Mouse (Mus musculus) MEL (cell line): ENCODE measurements at regions not wholly inside any gene's neighbourhood (a gene's known extent, or its start where the extent isn't known, plus 50 kb on each side); places are given as distances from the start of the nearest gene placed in this dataset.

ENCODE experiments used
- DNase-seq: peaks from one replicate; pipeline ENCODE4 v3.0.0; 2011; ENCODE audit warnings: low read depth, low spot score
- H3K27ac ChIP-seq: 2 replicates; pipeline ENCODE4 v1.5.1; 2012; ENCODE audit warnings: low read depth, mild to moderate bottlenecking, control low read depth, low read length, moderate library complexity; ENCODE audit not compliant: control insufficient read depth
- H3K27me3 ChIP-seq, 2 experiments: fragments of 150-350 bp in 1 of 2; sonication (generic) in 1 of 2; 2 replicates each; pipeline ENCODE4 v1.6.1; 2012; ENCODE audit warnings: low read length in 2 of 2, mild to moderate bottlenecking in 2 of 2, improper control_type of control experiment in 1 of 2, moderate library complexity in 1 of 2; ENCODE audit not compliant: insufficient read depth in 2 of 2, control insufficient read depth in 1 of 2
- H3K36me3 ChIP-seq, 2 experiments: 2 replicates each; pipeline ENCODE4 v1.6.1; 2012 to 2014; ENCODE audit warnings: low read length in 2 of 2, improper control_type of control experiment in 1 of 2, inconsistent platforms in 1 of 2, mild to moderate bottlenecking in 1 of 2; ENCODE audit not compliant: insufficient read depth in 2 of 2, control insufficient read depth in 1 of 2
- H3K4me1 ChIP-seq, 2 experiments: fragments of 150-350 bp in 1 of 2; sonication (generic) in 1 of 2; 2 replicates each; pipeline ENCODE4 v1.6.1; 2012; ENCODE audit warnings: low read length in 2 of 2, improper control_type of control experiment in 1 of 2, mild to moderate bottlenecking in 1 of 2; ENCODE audit not compliant: insufficient read depth in 2 of 2, control insufficient read depth in 1 of 2
- H3K4me3 ChIP-seq, 2 experiments: fragments of 150-350 bp in 1 of 2; sonication (generic) in 1 of 2; 2 replicates each; pipeline ENCODE4 v1.5.1; 2012; ENCODE audit warnings: low read depth in 2 of 2, low read length in 2 of 2, mild to moderate bottlenecking in 2 of 2, moderate library complexity in 2 of 2, control low read depth in 1 of 2, improper control_type of control experiment in 1 of 2; ENCODE audit not compliant: control insufficient read depth in 1 of 2, insufficient read depth in 1 of 2
- H3K79me2 ChIP-seq: 2 replicates; pipeline ENCODE4 v1.6.1; 2012; ENCODE audit warnings: mild to moderate bottlenecking, low read length, moderate library complexity; ENCODE audit not compliant: control insufficient read depth, poor library complexity, insufficient read depth
- H3K9ac ChIP-seq: 2 replicates; pipeline ENCODE4 v1.6.1; 2012; ENCODE audit warnings: low read depth, mild to moderate bottlenecking, control low read depth, low read length, moderate library complexity; ENCODE audit not compliant: control insufficient read depth, poor library complexity, severe bottlenecking
- H3K9me3 ChIP-seq: fragments of 150-350 bp; sonication (generic); replicated peaks from 2 replicates; pipeline ENCODE4 v1.6.1; 2012; ENCODE audit warnings: mild to moderate bottlenecking, low read length, improper control_type of control experiment, moderate library complexity; ENCODE audit not compliant: insufficient read depth
- BHLHE40 ChIP-seq: IDR thresholded peaks from 2 replicates; pipeline ENCODE4 v1.6.1; 2012; ENCODE audit warnings: low read depth, mild to moderate bottlenecking, inconsistent platforms, low read length, improper control_type of control experiment, borderline replicate concordance
- CHD1 ChIP-seq: IDR thresholded peaks from 2 replicates; pipeline ENCODE4 v1.6.1; 2012; ENCODE audit warnings: low read depth, mild to moderate bottlenecking, inconsistent platforms, low read length, improper control_type of control experiment
- CTCF ChIP-seq, 3 experiments: IDR thresholded peaks in 2 of 3; conservative IDR thresholded peaks in 1 of 3; 2 replicates each; pipeline ENCODE4 v1.5.1; 2011 to 2012; ENCODE audit warnings: low read length in 3 of 3, low read depth in 2 of 3, mild to moderate bottlenecking in 2 of 3, improper control_type of control experiment in 1 of 3, inconsistent platforms in 1 of 3, mixed read lengths in 1 of 3, moderate library complexity in 1 of 3; ENCODE audit not compliant: control insufficient read depth in 1 of 3, insufficient read depth in 1 of 3, poor library complexity in 1 of 3, severe bottlenecking in 1 of 3
- E2F4 ChIP-seq: IDR thresholded peaks from 2 replicates; pipeline ENCODE4 v1.6.1; 2011; ENCODE audit warnings: low read depth, low read length, improper control_type of control experiment, borderline replicate concordance
- ETS1 ChIP-seq: IDR thresholded peaks from 2 replicates; pipeline ENCODE4 v1.6.1; 2012; ENCODE audit warnings: low read depth, mild to moderate bottlenecking, inconsistent platforms, low read length, improper control_type of control experiment, moderate library complexity
- GATA1 ChIP-seq: IDR thresholded peaks from 2 replicates; pipeline ENCODE4 v1.6.1; 2011; ENCODE audit warnings: low read depth, low read length, improper control_type of control experiment
- HCFC1 ChIP-seq: IDR thresholded peaks from 2 replicates; pipeline ENCODE4 v1.6.1; 2012; ENCODE audit warnings: low read depth, mild to moderate bottlenecking, inconsistent platforms, low read length, improper control_type of control experiment, moderate library complexity
- JUND ChIP-seq: IDR thresholded peaks from 2 replicates; pipeline ENCODE4 v1.6.1; 2011; ENCODE audit warnings: low read depth, mild to moderate bottlenecking, improper control_type of control experiment, low read length
- KAT2A ChIP-seq: conservative IDR thresholded peaks from 2 replicates; pipeline ENCODE4 v1.6.1; 2012; ENCODE audit warnings: low read depth, low read length, improper control_type of control experiment, inconsistent platforms
- MAFK ChIP-seq: IDR thresholded peaks from 2 replicates; pipeline ENCODE4 v1.6.1; 2011; ENCODE audit warnings: low read depth, mild to moderate bottlenecking, low read length, improper control_type of control experiment, borderline replicate concordance
- MAZ ChIP-seq: IDR thresholded peaks from 2 replicates; pipeline ENCODE4 v1.6.1; 2012; ENCODE audit warnings: low read depth, mild to moderate bottlenecking, inconsistent platforms, low read length, improper control_type of control experiment
- MXI1 ChIP-seq: IDR thresholded peaks from 2 replicates; pipeline ENCODE4 v1.6.1; 2011; ENCODE audit warnings: mild to moderate bottlenecking, low read depth, low read length, improper control_type of control experiment
- MYB ChIP-seq: IDR thresholded peaks from 2 replicates; pipeline ENCODE4 v1.6.1; 2011; ENCODE audit warnings: mild to moderate bottlenecking, low read depth, low read length, improper control_type of control experiment
- MYC ChIP-seq: IDR thresholded peaks from 2 replicates; pipeline ENCODE4 v1.6.1; 2011; ENCODE audit warnings: low read depth, mild to moderate bottlenecking, low read length, improper control_type of control experiment, moderate library complexity
- POLR2A ChIP-seq, 2 experiments: IDR thresholded peaks; 2 replicates each; pipeline ENCODE4 v1.6.1; 2011 to 2012; ENCODE audit warnings: low read length in 2 of 2, mild to moderate bottlenecking in 2 of 2, control low read depth in 1 of 2, improper control_type of control experiment in 1 of 2, low read depth in 1 of 2, moderate library complexity in 1 of 2; ENCODE audit not compliant: control insufficient read depth in 1 of 2, insufficient read depth in 1 of 2, poor library complexity in 1 of 2
- POLR2AphosphoS2 ChIP-seq: IDR thresholded peaks from 2 replicates; pipeline ENCODE4 v1.6.1; 2011; ENCODE audit warnings: low read length, improper control_type of control experiment
- POLR2AphosphoS5 ChIP-seq: IDR thresholded peaks from 2 replicates; pipeline ENCODE4 v1.6.1; 2012; ENCODE audit warnings: low read depth, borderline replicate concordance, mild to moderate bottlenecking, inconsistent platforms, low read length, moderate library complexity, mixed read lengths
- RAD21 ChIP-seq: IDR thresholded peaks from 2 replicates; pipeline ENCODE4 v1.6.1; 2011; ENCODE audit warnings: mild to moderate bottlenecking, low read depth, low read length, improper control_type of control experiment
- RCOR1 ChIP-seq: IDR thresholded peaks from 2 replicates; pipeline ENCODE4 v1.6.1; 2012; ENCODE audit warnings: low read depth, mild to moderate bottlenecking, inconsistent platforms, low read length, improper control_type of control experiment
- SIN3A ChIP-seq: IDR thresholded peaks from 2 replicates; pipeline ENCODE4 v1.6.1; 2012; ENCODE audit warnings: low read length, improper control_type of control experiment, inconsistent platforms
- SMC3 ChIP-seq: IDR thresholded peaks from 2 replicates; pipeline ENCODE4 v1.6.1; 2011; ENCODE audit warnings: low read depth, low read length, improper control_type of control experiment
- TAL1 ChIP-seq: IDR thresholded peaks from 2 replicates; pipeline ENCODE4 v1.6.1; 2012; ENCODE audit warnings: mild to moderate bottlenecking, inconsistent platforms, low read length, moderate library complexity, mixed read lengths
- TCF12 ChIP-seq: IDR thresholded peaks from 2 replicates; pipeline ENCODE4 v1.6.1; 2014; ENCODE audit warnings: low read depth, mild to moderate bottlenecking, inconsistent platforms, low read length, improper control_type of control experiment, moderate library complexity
- UBTF ChIP-seq: IDR thresholded peaks from 2 replicates; pipeline ENCODE4 v1.6.1; 2012; ENCODE audit warnings: low read depth, mild to moderate bottlenecking, inconsistent platforms, low read length, improper control_type of control experiment, moderate library complexity, borderline replicate concordance; ENCODE audit not compliant: insufficient read depth
- USF1 ChIP-seq: IDR thresholded peaks from 2 replicates; pipeline ENCODE4 v1.6.1; 2014; ENCODE audit warnings: low read depth, mild to moderate bottlenecking, inconsistent platforms, low read length, improper control_type of control experiment, moderate library complexity
- USF2 ChIP-seq, 2 experiments: IDR thresholded peaks; 2 replicates each; pipeline ENCODE4 v1.6.1; 2011 to 2012; ENCODE audit warnings: improper control_type of control experiment in 2 of 2, low read length in 2 of 2, borderline replicate concordance in 1 of 2, inconsistent platforms in 1 of 2, low read depth in 1 of 2, mild to moderate bottlenecking in 1 of 2; ENCODE audit not compliant: insufficient read depth in 1 of 2
- ZC3H11A ChIP-seq: IDR thresholded peaks from 2 replicates; pipeline ENCODE4 v1.6.1; 2012; ENCODE audit warnings: low read depth, mild to moderate bottlenecking, inconsistent platforms, low read length, improper control_type of control experiment
- ZMIZ1 ChIP-seq: IDR thresholded peaks from 2 replicates; pipeline ENCODE4 v1.6.1; 2012; ENCODE audit warnings: low read depth, mild to moderate bottlenecking, inconsistent platforms, low read length, improper control_type of control experiment, moderate library complexity

DNA sequence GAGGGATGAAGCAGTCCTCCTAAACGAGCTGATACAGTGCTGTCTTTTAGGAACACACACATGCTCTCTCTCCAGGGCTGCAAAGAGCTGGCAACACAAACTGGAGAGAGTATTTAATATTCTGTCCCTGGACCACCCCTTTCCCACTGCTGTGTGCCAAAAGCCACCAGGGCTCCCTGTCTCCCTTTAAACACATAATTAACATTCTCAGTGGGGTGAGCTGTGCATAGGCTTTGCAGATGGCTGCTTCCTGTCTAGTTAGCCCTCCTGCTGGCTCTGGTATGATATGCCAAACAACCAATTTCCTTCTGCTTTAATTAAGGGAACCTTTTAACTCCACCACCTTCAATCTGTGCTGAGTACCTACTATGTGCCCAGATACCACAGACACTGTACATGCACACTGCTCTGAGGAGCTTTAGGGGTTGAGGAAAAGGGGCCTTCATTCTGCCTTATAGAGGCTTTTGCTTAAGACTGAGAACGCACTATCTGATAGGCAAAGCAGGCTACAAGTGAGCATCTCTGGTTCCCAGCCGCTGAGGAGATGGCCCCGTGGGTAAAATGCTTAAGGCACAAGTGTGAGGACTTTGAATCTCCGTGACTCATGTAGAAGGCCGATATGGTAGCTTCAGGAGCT is 222.9 kb upstream of the Lmcd1 start:
- Histone ChIP-seq H3K27ac (no peak overlapping the region), H3K4me3 (no peak overlapping the region), H3K9me3 (no peaks in the 10 kb centered on the region), H3K36me3 (no peaks in the 10 kb centered on the region), H3K4me1 (no peaks in the 10 kb centered on the region), H3K9ac (no peak overlapping the region), H3K27me3 (no peaks in the 10 kb centered on the region), H3K79me2 (no peaks in the 10 kb centered on the region)
- no peak for DNase-seq
- TF ChIP-seq KAT2A (no peak), ZC3H11A (no peak), USF2 (IDR thresholded peaks at IDR 0.05; ENCODE audit: borderline replicate concordance in 1 of 2, insufficient read depth in 1 of 2, low read depth in 1 of 2, low read length in 2 of 2) (no peak), MAFK (no peak), CHD1 (no peak), E2F4 (no peak), ZMIZ1 (no peak), USF1 (no peak), BHLHE40 (no peak), SMC3 (no peak), UBTF (no peak), MYC (no peak), TCF12 (no peak), CTCF (IDR thresholded peaks at IDR 0.05 in 2 of 3, conservative IDR thresholded peaks at IDR 0.05 in 1 of 3; ENCODE audit: control insufficient read depth in 1 of 3, insufficient read depth in 1 of 3, low read depth in 2 of 3, low read length in 3 of 3, poor library complexity in 1 of 3, severe bottlenecking in 1 of 3) (no peak), POLR2AphosphoS2 (no peak), TAL1 (no peak), ETS1 (no peak), MYB (no peak), SIN3A (no peak), RCOR1 (no peak)

- Histone ChIP-seq H3K9me3 (no peaks in the 10 kb centered on the region), H3K27me3 (no peaks in the 10 kb centered on the region), H3K4me3 (no peak overlapping the region), H3K9ac (no peak overlapping the region), H3K4me1 (no peaks in the 10 kb centered on the region), H3K27ac (no peak overlapping the region), H3K36me3 (no peaks in the 10 kb centered on the region), H3K79me2 (no peaks in the 10 kb centered on the region)
- no peak for TF ChIP-seq POLR2A (IDR thresholded peaks at IDR 0.05; ENCODE audit: control insufficient read depth in 1 of 2, insufficient read depth in 1 of 2, low read depth in 1 of 2, low read length in 2 of 2, poor library complexity in 1 of 2)
- no peak for TF ChIP-seq JUND
- no peak for TF ChIP-seq GATA1
- TF ChIP-seq SMC3: no peak
- TF ChIP-seq POLR2AphosphoS2: no peak
- no peak for TF ChIP-seq MXI1
- no peak for TF ChIP-seq KAT2A
- no peak for TF ChIP-seq HCFC1
- TF ChIP-seq E2F4: no peak
- no peak for TF ChIP-seq ETS1
- no peak for TF ChIP-seq RCOR1
- no peak for TF ChIP-seq POLR2AphosphoS5
- no peak for TF ChIP-seq ZMIZ1
- no peak for TF ChIP-seq MAZ
- no peak for TF ChIP-seq RAD21
- TF ChIP-seq USF2 (IDR thresholded peaks at IDR 0.05; ENCODE audit: borderline replicate concordance in 1 of 2, insufficient read depth in 1 of 2, low read depth in 1 of 2, low read length in 2 of 2): no peak
- TF ChIP-seq ZC3H11A: no peak
- DNase-seq: no peak
These were observed 221.4 kb upstream of the Lmcd1 start for GRCm38 (mm10) chr6:112052193-112052592.
